Mouse (Mus musculus): ENCODE results near the gene H2-Q10. TPM values are rescaled to one million over a fixed set of nuclear protein-coding genes. Genes with fewer than 3 reads are reported as not detected.
"Not testable (repeated sequence)": the region's sequence is repeated elsewhere in the genome, so short reads cannot be mapped to it uniquely, and the experiment has no call there.

Gene H2-Q10
- total and polyA plus RNA-seq, 2 experiments from 2014 or later = 0.62 TPM; not detected in 1

- H3K36me3 ChIP-seq (ENCODE audit: insufficient read depth, low read length); H3K27ac ChIP-seq (ENCODE audit: low read depth, low read length); H3K27me3 ChIP-seq (ENCODE audit: insufficient read depth, low read length); DNase-seq (ENCODE audit: low spot score); H3K4me1 ChIP-seq (ENCODE audit: insufficient read depth, low read length); H3K9me3 ChIP-seq (ENCODE audit: low read length); H3K9ac ChIP-seq (replicated peaks; ENCODE audit: low read length, poor library complexity, severe bottlenecking): not testable (repeated sequence)
- Histone ChIP-seq H3K4me3 (ENCODE audit: low read depth, low read length) (peak overlapping the region; percentile 37), H3K4me2 (ENCODE audit: low read depth, low read length, poor library complexity, severe bottlenecking) (peak overlapping the region; percentile 51)
- WGBS = 12% methylated on average over 28 of the region's 28 CpGs
- peak; percentile 44; the same call in 1 of the 2 replicates for ATAC-seq (ENCODE audit: low FRiP score)
- 0 out of 2 replicates have a peak, but pooled peaks have one; percentile 15 for TF ChIP-seq CTCF (IDR thresholded peaks at IDR 0.05)
These were observed 44.4 kb upstream of the H2-Q10 start for GRCm38 (mm10) chr17:35425474-35425873.

GRCm38 (mm10) chr17:35428883-35429282 lies 41.0 kb upstream of the H2-Q10 start:
- 87% methylated on average over 6 of the region's 6 CpGs for WGBS
- H3K4me2 ChIP-seq (ENCODE audit: low read depth, low read length, poor library complexity, severe bottlenecking); H3K4me3 ChIP-seq (ENCODE audit: low read depth, low read length); ATAC-seq (ENCODE audit: low FRiP score); H3K9ac ChIP-seq (replicated peaks; ENCODE audit: low read length, poor library complexity, severe bottlenecking); H3K27me3 ChIP-seq (ENCODE audit: insufficient read depth, low read length); H3K9me3 ChIP-seq (ENCODE audit: low read length); H3K4me1 ChIP-seq (ENCODE audit: insufficient read depth, low read length); H3K27ac ChIP-seq (ENCODE audit: low read depth, low read length); H3K36me3 ChIP-seq (ENCODE audit: insufficient read depth, low read length); DNase-seq (ENCODE audit: low spot score): not testable (repeated sequence)

- not testable (repeated sequence) for H3K36me3 ChIP-seq (ENCODE audit: insufficient read depth, low read length); H3K27me3 ChIP-seq (ENCODE audit: insufficient read depth, low read length); ATAC-seq (ENCODE audit: low FRiP score); H3K9ac ChIP-seq (replicated peaks; ENCODE audit: low read length, poor library complexity, severe bottlenecking); H3K9me3 ChIP-seq (ENCODE audit: low read length); H3K4me1 ChIP-seq (ENCODE audit: insufficient read depth, low read length); H3K27ac ChIP-seq (ENCODE audit: low read depth, low read length); H3K4me2 ChIP-seq (ENCODE audit: low read depth, low read length, poor library complexity, severe bottlenecking); H3K4me3 ChIP-seq (ENCODE audit: low read depth, low read length); DNase-seq (ENCODE audit: low spot score)
- WGBS = 85% methylated on average over 6 of the region's 6 CpGs
These were observed 39.2 kb upstream of the H2-Q10 start for GRCm38 (mm10) chr17:35430671-35431070.

- H3K9me3 ChIP-seq (ENCODE audit: low read length); H3K4me2 ChIP-seq (ENCODE audit: low read depth, low read length, poor library complexity, severe bottlenecking); H3K27ac ChIP-seq (ENCODE audit: low read depth, low read length); H3K9ac ChIP-seq (replicated peaks; ENCODE audit: low read length, poor library complexity, severe bottlenecking); H3K36me3 ChIP-seq (ENCODE audit: insufficient read depth, low read length); H3K27me3 ChIP-seq (ENCODE audit: insufficient read depth, low read length); DNase-seq (ENCODE audit: low spot score); H3K4me3 ChIP-seq (ENCODE audit: low read depth, low read length); H3K4me1 ChIP-seq (ENCODE audit: insufficient read depth, low read length): not testable (repeated sequence)
- peak; percentile 24; the same call in 1 of the 2 replicates for ATAC-seq (ENCODE audit: low FRiP score)
- 80% methylated on average over 3 of the region's 3 CpGs for WGBS
These were observed 37.7 kb upstream of the H2-Q10 start for GRCm38 (mm10) chr17:35432167-35432566.

- TF ChIP-seq CTCF (IDR thresholded peaks at IDR 0.05) = peak; percentile 78
- ATAC-seq (ENCODE audit: low FRiP score); H3K4me1 ChIP-seq (ENCODE audit: insufficient read depth, low read length); H3K27me3 ChIP-seq (ENCODE audit: insufficient read depth, low read length); H3K27ac ChIP-seq (ENCODE audit: low read depth, low read length); H3K9ac ChIP-seq (replicated peaks; ENCODE audit: low read length, poor library complexity, severe bottlenecking); H3K9me3 ChIP-seq (ENCODE audit: low read length); H3K36me3 ChIP-seq (ENCODE audit: insufficient read depth, low read length); H3K4me2 ChIP-seq (ENCODE audit: low read depth, low read length, poor library complexity, severe bottlenecking); H3K4me3 ChIP-seq (ENCODE audit: low read depth, low read length): not testable (repeated sequence)
- 10% methylated on average over 8 of the region's 8 CpGs for WGBS
- DNase-seq (ENCODE audit: low spot score) = peak; percentile 19
These were observed 35.1 kb upstream of the H2-Q10 start for GRCm38 (mm10) chr17:35434836-35435235.

GRCm38 (mm10) chr17:35435577-35435976 lies 34.3 kb upstream of the H2-Q10 start:
- not testable (repeated sequence) for ATAC-seq (ENCODE audit: low FRiP score); H3K36me3 ChIP-seq (ENCODE audit: insufficient read depth, low read length); H3K4me1 ChIP-seq (ENCODE audit: insufficient read depth, low read length); H3K27me3 ChIP-seq (ENCODE audit: insufficient read depth, low read length); H3K9me3 ChIP-seq (ENCODE audit: low read length); H3K4me3 ChIP-seq (ENCODE audit: low read depth, low read length); H3K9ac ChIP-seq (replicated peaks; ENCODE audit: low read length, poor library complexity, severe bottlenecking); H3K27ac ChIP-seq (ENCODE audit: low read depth, low read length); H3K4me2 ChIP-seq (ENCODE audit: low read depth, low read length, poor library complexity, severe bottlenecking); DNase-seq (ENCODE audit: low spot score)
- 72% methylated on average over 3 of the region's 3 CpGs for WGBS

GRCm38 (mm10) chr17:35437386-35437936 lies 32.4 kb upstream of the H2-Q10 start:
- H3K4me1 ChIP-seq (ENCODE audit: insufficient read depth, low read length); H3K4me3 ChIP-seq (ENCODE audit: low read depth, low read length); ATAC-seq (ENCODE audit: low FRiP score); H3K36me3 ChIP-seq (ENCODE audit: insufficient read depth, low read length); H3K27ac ChIP-seq (ENCODE audit: low read depth, low read length); H3K9me3 ChIP-seq (ENCODE audit: low read length); H3K4me2 ChIP-seq (ENCODE audit: low read depth, low read length, poor library complexity, severe bottlenecking); H3K9ac ChIP-seq (replicated peaks; ENCODE audit: low read length, poor library complexity, severe bottlenecking); H3K27me3 ChIP-seq (ENCODE audit: insufficient read depth, low read length); DNase-seq (ENCODE audit: low spot score): not testable (repeated sequence)
- WGBS = 72% methylated on average over 1 of the region's 1 CpGs

GRCm38 (mm10) chr17:35438395-35438794 lies 31.5 kb upstream of the H2-Q10 start:
- not testable (repeated sequence) for ATAC-seq (ENCODE audit: low FRiP score); H3K4me2 ChIP-seq (ENCODE audit: low read depth, low read length, poor library complexity, severe bottlenecking); H3K9ac ChIP-seq (replicated peaks; ENCODE audit: low read length, poor library complexity, severe bottlenecking); H3K27me3 ChIP-seq (ENCODE audit: insufficient read depth, low read length); H3K27ac ChIP-seq (ENCODE audit: low read depth, low read length); H3K4me1 ChIP-seq (ENCODE audit: insufficient read depth, low read length); H3K9me3 ChIP-seq (ENCODE audit: low read length); H3K4me3 ChIP-seq (ENCODE audit: low read depth, low read length); H3K36me3 ChIP-seq (ENCODE audit: insufficient read depth, low read length); DNase-seq (ENCODE audit: low spot score)
- WGBS = 84% methylated on average over 2 of the region's 3 CpGs

- not testable (repeated sequence) for H3K9me3 ChIP-seq (ENCODE audit: low read length); H3K27ac ChIP-seq (ENCODE audit: low read depth, low read length); H3K9ac ChIP-seq (replicated peaks; ENCODE audit: low read length, poor library complexity, severe bottlenecking); H3K27me3 ChIP-seq (ENCODE audit: insufficient read depth, low read length); H3K36me3 ChIP-seq (ENCODE audit: insufficient read depth, low read length); H3K4me1 ChIP-seq (ENCODE audit: insufficient read depth, low read length)
- ATAC-seq (ENCODE audit: low FRiP score) = peak; percentile 89
- peak within 1 kb of the TSS; percentile 42 for H3K4me3 ChIP-seq (ENCODE audit: low read depth, low read length)
- H3K4me2 ChIP-seq (ENCODE audit: low read depth, low read length, poor library complexity, severe bottlenecking) = peak within 1 kb of the TSS; percentile 63
- 4% methylated on average over 18 of the region's 18 CpGs for WGBS
- DNase-seq (ENCODE audit: low spot score) = peak; percentile 91
These were observed 31.0 kb upstream of the H2-Q10 start, which contains the start of gene H2-Q7 for GRCm38 (mm10) chr17:35438885-35439284. TSS of gene H2-Q7 (plus strand) at chr17:35439155.
